Mouse (Mus musculus) midbrain, postnatal 0 days (tissue): ENCODE results near the gene Gm10642. TPM values are rescaled to one million over a fixed set of nuclear protein-coding genes. Genes with fewer than 3 reads are reported as not detected.

Experiments used
- ATAC-seq: fragments of 200-750 bp; cut with Nextera tagmentation; 2 replicates; pipeline ENCODE4 v1.8.0; 2017; ENCODE audit warnings: moderate number of reproducible peaks, mild to moderate bottlenecking, moderate TSS enrichment, moderate library complexity; ENCODE audit not compliant: low FRiP score
- DNase-seq: peaks from one replicate; pipeline ENCODE4 v3.0.0-alpha.2; 2015; ENCODE audit warnings: low spot score
- H3K27ac ChIP-seq: fragments of 300-500 bp; sonication (generic); 2 replicates; pipeline ENCODE4 v1.5.1; 2014; ENCODE audit warnings: low read depth, mild to moderate bottlenecking, low read length, mixed read lengths
- H3K27me3 ChIP-seq: fragments of 300-500 bp; sonication (generic); 2 replicates; pipeline ENCODE4 v1.6.1; 2014; ENCODE audit warnings: low read length, control low read depth, mixed read lengths; ENCODE audit not compliant: insufficient read depth
- H3K36me3 ChIP-seq: fragments of 300-500 bp; sonication (generic); 2 replicates; pipeline ENCODE4 v1.6.1; 2014; ENCODE audit warnings: low read length, control low read depth, mixed read lengths; ENCODE audit not compliant: insufficient read depth
- H3K4me1 ChIP-seq: fragments of 300-500 bp; sonication (generic); 2 replicates; pipeline ENCODE4 v1.6.1; 2014; ENCODE audit warnings: mild to moderate bottlenecking, control low read depth, antibody characterized with exemption, low read length, mixed read lengths; ENCODE audit not compliant: insufficient read depth
- H3K4me2 ChIP-seq: fragments of 300-500 bp; sonication (generic); 2 replicates; pipeline ENCODE4 v1.6.1; 2014; ENCODE audit warnings: low read depth, mild to moderate bottlenecking, low read length, mixed read lengths; ENCODE audit not compliant: poor library complexity, severe bottlenecking
- H3K4me3 ChIP-seq: fragments of 300-500 bp; sonication (generic); 2 replicates; pipeline ENCODE4 v1.5.1; 2014; ENCODE audit warnings: low read depth, mild to moderate bottlenecking, low read length, moderate library complexity
- H3K9ac ChIP-seq: fragments of 300-500 bp; sonication (generic); replicated peaks from 2 replicates; pipeline ENCODE4 v1.6.1; 2014; ENCODE audit warnings: mild to moderate bottlenecking, low read length, moderate library complexity, mixed read lengths; ENCODE audit not compliant: poor library complexity, severe bottlenecking
- H3K9me3 ChIP-seq: fragments of 300-500 bp; sonication (generic); 2 replicates; pipeline ENCODE4 v1.6.1; 2016; ENCODE audit warnings: low read length, control low read depth
- CTCF ChIP-seq: IDR thresholded peaks from 2 replicates; pipeline ENCODE4 v1.5.1; 2016; ENCODE audit warnings: antibody characterized with exemption, mild to moderate bottlenecking
- WGBS: fragments of 180-500 bp; shearing (Covaris S2); extraction: QIAGEN DNeasy Blood & Tissue Kit; methylation state at CpG from one replicate; pipeline ENCODE4 v1.1.7; 2014; 5-methylcytosine and 5-hydroxymethylcytosine counted together
- polyA plus RNA-seq: library from polyadenylated mRNA; unstranded; fragments of >200 nt; fragmentation: Nextera tagmentation; extraction: Ambion mirVana; gene quantifications from 2 replicates; pipeline ENCODE4 v1.2.1, GENCODE M21; 2015
- total RNA-seq: library from RNA; depleted of rRNA; stranded (reverse); fragments of >200 nt; gene quantifications from 2 replicates; pipeline ENCODE4 v1.2.3, GENCODE M21; 2014; rRNA removed

The Gm10642 gene
- total and polyA plus RNA-seq, 2 experiments from 2014 or later, result 1.3 to 1.4 TPM

DNA sequence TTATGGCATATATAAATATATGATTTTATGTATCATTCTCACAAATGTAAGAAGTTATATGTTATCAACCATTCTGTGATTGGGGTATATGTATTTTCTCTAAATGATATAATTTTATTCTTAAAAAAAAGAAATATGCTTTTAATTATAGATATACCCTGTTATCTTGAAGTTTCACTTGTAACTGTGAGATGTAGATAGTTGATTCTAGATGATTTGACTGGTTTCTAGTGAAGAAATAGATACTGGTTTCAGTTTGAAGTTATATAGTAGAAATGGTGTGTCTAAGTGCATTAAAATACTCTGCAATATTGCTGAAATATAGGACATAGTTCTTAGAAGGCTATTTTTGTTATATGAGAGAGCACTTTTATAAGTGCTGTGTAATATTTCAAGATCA lies 34.5 kb downstream of the Gm10642 start:
- Histone ChIP-seq H3K27me3 (no peaks in the 10 kb centered on the region), H3K4me1 (0 out of 2 replicates have a peak, but pooled peaks cover 2% of the 10 kb centered on the region), H3K9me3 (no peaks in the 10 kb centered on the region), H3K4me3 (no peak overlapping the region), H3K36me3 (no peaks in the 10 kb centered on the region), H3K4me2 (no peak overlapping the region), H3K27ac (no peak overlapping the region), H3K9ac (no peak overlapping the region)
- no peak for DNase-seq
- no peak for ATAC-seq
- TF ChIP-seq CTCF, result no peak

DNA sequence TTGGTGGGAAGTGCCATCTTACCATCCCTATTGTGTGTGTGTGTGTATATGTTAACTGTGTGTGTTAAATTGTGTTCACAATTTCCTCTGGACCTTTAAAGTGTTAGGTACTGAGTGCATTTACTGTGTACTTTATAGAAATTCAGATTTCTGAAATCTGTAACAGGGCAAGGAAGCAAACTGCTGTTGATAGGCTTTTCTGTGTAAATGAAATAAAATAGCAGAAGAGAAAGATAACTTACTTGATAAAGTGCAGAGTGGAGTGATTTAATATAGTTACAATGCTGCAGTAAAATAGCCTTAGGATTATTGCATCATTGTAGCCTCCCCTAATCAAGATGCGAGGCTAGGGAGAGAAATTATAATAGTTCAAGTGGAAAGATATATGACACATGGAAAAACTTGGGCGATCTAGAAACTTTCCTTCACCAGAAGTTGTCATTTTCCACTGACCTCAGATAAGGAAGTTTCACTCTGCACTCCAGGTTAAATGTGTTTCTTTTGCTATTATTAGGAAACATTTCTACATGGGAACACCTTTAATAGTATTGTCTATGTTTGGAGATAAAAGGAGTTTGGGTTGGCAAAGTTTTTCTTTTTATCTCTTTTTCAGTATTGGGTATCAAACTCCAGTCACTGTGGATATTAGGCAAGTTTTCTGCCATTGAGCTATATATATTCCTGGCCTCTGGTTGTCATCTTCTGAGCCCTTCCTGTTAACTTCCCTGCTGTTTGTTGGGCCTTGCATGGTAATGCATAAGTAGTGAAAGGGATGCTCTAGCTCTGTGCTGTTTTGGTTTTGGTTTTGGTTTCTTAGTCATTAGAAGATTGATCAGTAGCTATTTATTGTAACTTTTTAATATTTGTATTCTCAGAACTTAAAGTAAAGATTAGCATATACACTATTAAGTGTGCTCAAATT lies 36.0 kb downstream of the Gm10642 start:
- WGBS, result 73% methylated on average over 2 of the region's 2 CpGs
- H3K4me2 ChIP-seq, result no peak overlapping the region
- H3K36me3 ChIP-seq, result no peaks in the 10 kb centered on the region

DNA sequence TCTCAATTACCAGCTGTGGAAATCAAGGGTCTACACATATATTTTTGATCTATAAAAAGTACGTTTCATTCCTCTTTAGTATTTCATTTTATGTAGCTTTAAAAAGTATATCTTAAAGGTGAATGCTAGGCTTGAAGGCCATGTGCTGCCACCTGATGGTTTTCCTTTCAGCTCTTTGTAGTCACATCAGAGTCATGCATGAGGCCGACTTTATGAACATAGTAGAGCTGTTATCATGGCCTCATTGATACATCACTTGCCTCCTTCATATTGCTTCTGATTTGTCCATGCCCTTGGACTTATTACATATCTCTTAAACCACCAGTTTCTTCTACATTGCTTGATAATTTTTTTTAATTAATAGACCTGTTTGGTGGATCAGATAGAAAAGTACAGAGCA lies 39.7 kb downstream of the Gm10642 start:
- Histone ChIP-seq H3K4me3 (no peak overlapping the region), H3K9me3 (no peaks in the 10 kb centered on the region), H3K27me3 (no peaks in the 10 kb centered on the region), H3K36me3 (no peaks in the 10 kb centered on the region), H3K4me2 (no peak overlapping the region), H3K27ac (no peak overlapping the region), H3K9ac (no peak overlapping the region), H3K4me1 (0 out of 2 replicates have a peak, but pooled peaks cover 2% of the 10 kb centered on the region)
- 83% methylated on average over 2 of the region's 2 CpGs for WGBS
- DNase-seq (no peak), ATAC-seq (no peak)
- TF ChIP-seq CTCF, result no peak

More for the DNA sequence above, 36.0 kb downstream of the Gm10642 start:
- Histone ChIP-seq H3K9ac (no peak overlapping the region), H3K4me1 (0 out of 2 replicates have a peak, but pooled peaks cover 2% of the 10 kb centered on the region), H3K27me3 (no peaks in the 10 kb centered on the region), H3K27ac (no peak overlapping the region), H3K4me3 (no peak overlapping the region), H3K9me3 (no peaks in the 10 kb centered on the region)
- ATAC-seq (no peak), DNase-seq (no peak)
- TF ChIP-seq CTCF, result no peak

DNA sequence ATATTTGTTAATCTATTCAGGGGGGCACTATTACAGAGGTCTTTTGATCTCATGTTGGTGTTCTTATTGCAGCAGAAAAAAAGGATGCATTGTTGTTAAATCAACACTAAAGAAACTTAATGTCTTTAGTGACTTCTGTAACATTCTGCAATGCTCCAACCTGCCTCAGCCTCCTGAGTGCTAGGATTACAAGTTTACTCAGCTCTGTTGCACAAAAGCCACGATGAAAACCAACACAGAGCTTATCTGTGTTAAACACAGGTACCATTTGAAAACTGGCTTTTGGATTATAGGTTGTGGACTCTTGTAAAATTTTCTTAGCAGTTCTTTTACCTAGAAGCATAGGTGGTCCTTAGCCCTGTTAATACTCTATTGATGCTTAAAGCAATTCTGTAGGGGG lies 42.0 kb downstream of the Gm10642 start:
- no peak overlapping the region for H3K4me3 ChIP-seq
- no peak overlapping the region for H3K27ac ChIP-seq
- no peak overlapping the region for H3K9ac ChIP-seq
- no peak for TF ChIP-seq CTCF
- 83% methylated on average over 1 of the region's 1 CpGs for WGBS
- H3K9me3 ChIP-seq, result no peaks in the 10 kb centered on the region
- H3K4me2 ChIP-seq, result no peak overlapping the region
- H3K27me3 ChIP-seq, result no peaks in the 10 kb centered on the region
- ATAC-seq, result no peak
- no peaks in the 10 kb centered on the region for H3K4me1 ChIP-seq
- DNase-seq, result no peak
- no peaks in the 10 kb centered on the region for H3K36me3 ChIP-seq

DNA sequence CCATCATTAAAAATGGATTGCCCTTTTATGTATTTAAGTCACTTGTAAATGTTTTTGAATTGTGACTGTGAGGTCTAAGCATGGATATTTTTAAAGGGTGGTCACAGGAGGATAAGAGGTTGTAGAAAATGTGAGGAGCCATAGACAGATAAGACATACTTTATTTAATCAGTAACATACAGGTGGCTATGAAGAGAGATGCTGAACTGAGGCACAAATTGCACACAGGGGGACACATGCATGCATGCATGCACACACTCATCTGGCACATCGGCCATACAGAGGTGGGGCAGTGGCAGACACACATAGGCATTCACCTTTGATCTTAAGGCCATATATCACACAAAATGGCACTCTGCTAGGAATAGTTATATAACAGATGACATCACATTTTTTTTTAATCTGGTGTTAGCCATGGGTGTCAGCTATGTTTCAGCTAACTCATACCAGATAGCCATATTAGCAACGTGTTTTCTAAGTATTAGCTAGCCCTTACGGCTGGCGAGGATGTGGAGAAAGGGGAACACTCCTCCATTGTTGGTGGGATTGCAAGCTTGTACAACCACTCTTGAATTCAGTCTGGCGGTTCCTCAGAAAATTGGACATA lies 47.6 kb downstream of the Gm10642 start:
- DNase-seq (no peak), ATAC-seq (no peak)
- no peaks in the 10 kb centered on the region for H3K36me3 ChIP-seq
- H3K9ac ChIP-seq, result no peak overlapping the region
- no peaks in the 10 kb centered on the region for H3K27me3 ChIP-seq
- WGBS, result 97% methylated on average over 5 of the region's 5 CpGs
- no peak for TF ChIP-seq CTCF
- H3K9me3 ChIP-seq, result no peaks in the 10 kb centered on the region
- no peaks in the 10 kb centered on the region for H3K4me1 ChIP-seq
- H3K4me3 ChIP-seq, result no peak overlapping the region
- no peak overlapping the region for H3K27ac ChIP-seq
- no peak overlapping the region for H3K4me2 ChIP-seq

DNA sequence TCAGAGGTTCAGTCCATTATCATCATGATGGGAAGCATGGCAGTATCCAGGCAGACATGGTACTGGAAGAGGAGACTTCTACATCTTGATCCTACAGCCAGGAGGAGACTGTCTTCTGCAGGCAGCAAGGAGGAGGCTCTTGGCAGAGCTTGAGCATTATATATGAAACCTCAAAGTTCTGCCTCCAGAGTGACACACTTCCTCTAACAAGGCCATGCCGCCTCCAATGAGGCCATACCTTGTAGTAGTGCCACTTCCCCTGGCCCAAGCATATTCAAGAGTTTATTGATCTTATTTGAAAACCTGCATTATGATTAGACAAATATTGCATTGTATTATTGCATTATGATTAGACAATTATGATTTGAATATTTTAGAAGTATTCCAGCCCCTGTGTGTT lies 50.4 kb downstream of the Gm10642 start:
- no peak overlapping the region for H3K4me3 ChIP-seq
- DNase-seq, result no peak
- no peak overlapping the region for H3K27ac ChIP-seq
- H3K4me1 ChIP-seq, result no peaks in the 10 kb centered on the region
- H3K4me2 ChIP-seq, result no peak overlapping the region
- no peak for TF ChIP-seq CTCF
- no peak for ATAC-seq
- no peaks in the 10 kb centered on the region for H3K27me3 ChIP-seq
- WGBS, result 97% methylated on average over 1 of the region's 1 CpGs
- H3K9ac ChIP-seq, result no peak overlapping the region
- no peaks in the 10 kb centered on the region for H3K9me3 ChIP-seq
- H3K36me3 ChIP-seq, result no peaks in the 10 kb centered on the region

Other genes starting within 250 kb of the Gm10642 start
- gene Ccnb2, start 234.7 kb upstream of the Gm10642 start, total RNA-seq, result 5.6 and 10.9 TPM in 2 replicates
- 8.6 and 9.9 TPM in 2 replicates for gene Ccnb2, start 234.7 kb upstream of the Gm10642 start, polyA plus RNA-seq
- 38.3 and 39.6 TPM in 2 replicates for gene Rnf111, start 152.5 kb upstream of the Gm10642 start, total RNA-seq
- 16.7 and 17.1 TPM in 2 replicates for gene Rnf111, start 152.5 kb upstream of the Gm10642 start, polyA plus RNA-seq
- gene Sltm, start 113.5 kb upstream of the Gm10642 start, total RNA-seq, result 26.3 and 34.5 TPM in 2 replicates
- gene Sltm, start 113.5 kb upstream of the Gm10642 start, polyA plus RNA-seq, result 36.9 and 47.6 TPM in 2 replicates
- 44.1 and 51.6 TPM in 2 replicates for gene Mindy2, start 923 bp downstream of the Gm10642 start, total RNA-seq
- 17.5 and 19.9 TPM in 2 replicates for gene Mindy2, start 923 bp downstream of the Gm10642 start, polyA plus RNA-seq
- gene Adam10, start 22.7 kb downstream of the Gm10642 start, total RNA-seq, result 17.2 and 27.5 TPM in 2 replicates
- gene Adam10, start 22.7 kb downstream of the Gm10642 start, polyA plus RNA-seq, result 37.3 and 39.6 TPM in 2 replicates